In genomic region chr19:12677812-12678211, GRCm38 (mm10) we compare ENCODE assay signal across 34 mouse cellular contexts. TPM values are rescaled to one million over a fixed set of nuclear protein-coding genes. Genes with fewer than 3 reads are reported as not detected.
"Had no signal": no experiment of that assay in that cellular context is flagged by ENCODE, and none has a peak within 500 bp of the region (broad histone marks: within the 10 kb centered on the region; RNA-seq: fewer than 3 reads in every experiment).

Gene Olfr1443 (plus strand): TSS chr19:12678112.

- H3K4me3 ChIP-seq: embryonic facial prominence, embryonic 10.5 days; embryonic facial prominence, embryonic 12.5 days; embryonic facial prominence, embryonic 13.5 days; embryonic facial prominence, embryonic 15.5 days; erythroblast, embryonic 14.5 days; forebrain, embryonic 10.5 days; forebrain, embryonic 12.5 days; forebrain, embryonic 13.5 days; forebrain, embryonic 15.5 days; gastrocnemius, adult 2 months; heart, adult 2 months had no signal

- H3K4me1 ChIP-seq: embryonic facial prominence, embryonic 10.5 days; embryonic facial prominence, embryonic 12.5 days; embryonic facial prominence, embryonic 13.5 days; embryonic facial prominence, embryonic 15.5 days; forebrain, embryonic 10.5 days; forebrain, embryonic 12.5 days; forebrain, embryonic 13.5 days; forebrain, embryonic 15.5 days had no signal

- DNase-seq: cerebellum, adult 8-10 months; cerebellum, adult 9-10 months; cerebellum, adult 9-11 months; cerebellum, postnatal 10 days; cerebellum, postnatal 14 days; cerebellum, postnatal 25 days; cerebellum, postnatal 36 days; embryo, embryonic 11 days; forebrain, postnatal 0 days; gastrocnemius, adult 2 months; gastrocnemius, postnatal 10 days; gastrocnemius, postnatal 14 days; gastrocnemius, postnatal 25 days; gastrocnemius, postnatal 36 days; heart, adult 11 months; heart, adult 18-20 months; heart, adult 2 months had no signal

- H3K27me3 ChIP-seq: embryonic facial prominence, embryonic 12.5 days; embryonic facial prominence, embryonic 13.5 days; embryonic facial prominence, embryonic 15.5 days; forebrain, embryonic 12.5 days; forebrain, embryonic 13.5 days; forebrain, embryonic 15.5 days had no signal

- H3K36me3 ChIP-seq: embryonic facial prominence, embryonic 10.5 days; embryonic facial prominence, embryonic 12.5 days; embryonic facial prominence, embryonic 13.5 days; embryonic facial prominence, embryonic 15.5 days; forebrain, embryonic 10.5 days; forebrain, embryonic 12.5 days; forebrain, embryonic 15.5 days had no signal

- H3K27ac ChIP-seq: embryonic facial prominence, embryonic 10.5 days; embryonic facial prominence, embryonic 12.5 days; embryonic facial prominence, embryonic 13.5 days; embryonic facial prominence, embryonic 15.5 days; forebrain, embryonic 10.5 days; forebrain, embryonic 12.5 days; forebrain, embryonic 13.5 days; forebrain, embryonic 15.5 days; gastrocnemius, adult 2 months; heart, adult 2 months had no signal

RNA-seq across cellular contexts. Expression of gene Olfr1443, which starts in this region (rescaled TPM):
- polyA plus RNA-seq: cortical plate, adult 2 months; embryonic facial prominence, embryonic 10.5 days; embryonic facial prominence, embryonic 11.5 days; embryonic facial prominence, embryonic 12.5 days; embryonic facial prominence, embryonic 13.5 days; embryonic facial prominence, embryonic 14.5 days; embryonic facial prominence, embryonic 15.5 days; erythroblast, embryonic 14.5 days; forebrain, embryonic 10.5 days; forebrain, embryonic 11.5 days; forebrain, embryonic 12.5 days; forebrain, embryonic 13.5 days; forebrain, embryonic 14.5 days; forebrain, embryonic 15.5 days; forebrain, embryonic 16.5 days; forebrain, postnatal 0 days; frontal cortex, adult 2 months; gonadal fat pad, adult 2 months; heart, adult 2 months had no signal
